Mouse (Mus musculus) CH12.LX (cell line): Measurements from ENCODE around the gene Txnrd1. TPM values are rescaled to one million over a fixed set of nuclear protein-coding genes. Genes with fewer than 3 reads are reported as not detected.

Experiments
- DNase-seq: peaks from one replicate; pipeline ENCODE4 v3.0.0-alpha.2; 2013; ENCODE audit errors: extremely low read depth
- H3K27ac ChIP-seq: 2 replicates; pipeline ENCODE4 v1.5.1; 2012; ENCODE audit warnings: low read depth, mild to moderate bottlenecking, control low read depth, moderate library complexity; ENCODE audit not compliant: insufficient read depth
- H3K27me3 ChIP-seq: replicated peaks from 2 replicates; pipeline ENCODE3; 2012; ENCODE audit warnings: inconsistent platforms
- H3K36me3 ChIP-seq, 2 experiments: replicated peaks in 1 of 2; 2 replicates each; pipeline versions ENCODE3 to v1.6.1; 2012; ENCODE audit warnings: inconsistent platforms in 1 of 2, low read length in 1 of 2, mild to moderate bottlenecking in 1 of 2, mixed read lengths in 1 of 2, moderate library complexity in 1 of 2; ENCODE audit not compliant: control insufficient read depth in 1 of 2, insufficient read depth in 1 of 2
- H3K4me1 ChIP-seq, 2 experiments: 2 replicates each; pipeline ENCODE4 v1.6.1; 2012; ENCODE audit warnings: inconsistent platforms in 1 of 2, moderate library complexity in 1 of 2; ENCODE audit not compliant: insufficient read depth in 2 of 2, control insufficient read depth in 1 of 2
- H3K4me2 ChIP-seq: 2 replicates; pipeline ENCODE4 v1.6.1; 2012; ENCODE audit warnings: low read depth, mild to moderate bottlenecking, control low read depth; ENCODE audit not compliant: poor library complexity, insufficient read depth, severe bottlenecking
- H3K4me3 ChIP-seq, 3 experiments: fragments of 150-350 bp in 1 of 3; sonication (generic) in 1 of 3; replicated peaks in 1 of 3; 2 replicates each; pipeline versions ENCODE3 to v1.5.1; 2011 to 2012; ENCODE audit warnings: low read depth in 2 of 3, low read length in 2 of 3, mild to moderate bottlenecking in 2 of 3, moderate library complexity in 2 of 3, control low read depth in 1 of 3, improper control_type of control experiment in 1 of 3, inconsistent platforms in 1 of 3, mixed read lengths in 1 of 3; ENCODE audit not compliant: poor library complexity in 1 of 3
- H3K79me2 ChIP-seq: replicated peaks from 2 replicates; pipeline ENCODE4 v1.6.1; 2012; ENCODE audit warnings: mild to moderate bottlenecking, moderate library complexity; ENCODE audit not compliant: control insufficient read depth, poor library complexity, insufficient read depth, severe bottlenecking; ENCODE audit errors: extremely low read depth
- H3K9ac ChIP-seq: 2 replicates; pipeline ENCODE4 v1.6.1; 2012; ENCODE audit warnings: low read depth, mild to moderate bottlenecking, control low read depth, moderate library complexity; ENCODE audit not compliant: insufficient read depth
- H3K9me3 ChIP-seq: replicated peaks from 2 replicates; pipeline ENCODE3; 2012; ENCODE audit warnings: low read length, inconsistent platforms, mixed read lengths
- BHLHE40 ChIP-seq: IDR thresholded peaks from 2 replicates; pipeline ENCODE4 v1.6.1; 2011; ENCODE audit warnings: mild to moderate bottlenecking, low read depth, low read length, improper control_type of control experiment
- CTCF ChIP-seq, 2 experiments: IDR thresholded peaks in 1 of 2; conservative IDR thresholded peaks in 1 of 2; 2 replicates each; pipeline ENCODE4 v1.5.1; 2011 to 2012; ENCODE audit warnings: low read depth in 2 of 2, low read length in 2 of 2, improper control_type of control experiment in 1 of 2, inconsistent platforms in 1 of 2, mild to moderate bottlenecking in 1 of 2, moderate library complexity in 1 of 2
- EP300 ChIP-seq: IDR thresholded peaks from 2 replicates; pipeline ENCODE4 v1.6.1; 2011; ENCODE audit warnings: low read length, improper control_type of control experiment
- ETS1 ChIP-seq: conservative IDR thresholded peaks from 2 replicates; pipeline ENCODE4 v1.6.1; 2012; ENCODE audit warnings: low read depth, mild to moderate bottlenecking, inconsistent platforms, low read length, improper control_type of control experiment, moderate library complexity
- HCFC1 ChIP-seq: IDR thresholded peaks from 2 replicates; pipeline ENCODE4 v1.6.1; 2012; ENCODE audit warnings: low read depth, mild to moderate bottlenecking, inconsistent platforms, low read length, improper control_type of control experiment
- IRF4 ChIP-seq: IDR thresholded peaks from 2 replicates; pipeline ENCODE4 v1.6.1; 2014; ENCODE audit warnings: low read depth, mild to moderate bottlenecking, inconsistent platforms, low read length, improper control_type of control experiment
- MAX ChIP-seq: IDR thresholded peaks from 2 replicates; pipeline ENCODE4 v1.6.1; 2011; ENCODE audit warnings: low read length, improper control_type of control experiment
- NELFE ChIP-seq: IDR thresholded peaks from 2 replicates; pipeline ENCODE4 v1.6.1; 2011; ENCODE audit warnings: low read depth, low read length, improper control_type of control experiment
- RAD21 ChIP-seq: IDR thresholded peaks from 2 replicates; pipeline ENCODE4 v1.6.1; 2011; ENCODE audit warnings: low read depth, mild to moderate bottlenecking, low read length, improper control_type of control experiment, moderate library complexity
- RCOR1 ChIP-seq: conservative IDR thresholded peaks from 2 replicates; pipeline ENCODE4 v1.6.1; 2012; ENCODE audit warnings: low read depth, mild to moderate bottlenecking, inconsistent platforms, low read length, improper control_type of control experiment
- SIN3A ChIP-seq: IDR thresholded peaks from 2 replicates; pipeline ENCODE4 v1.6.1; 2012; ENCODE audit warnings: low read length, improper control_type of control experiment, inconsistent platforms
- TCF12 ChIP-seq: IDR thresholded peaks from 2 replicates; pipeline ENCODE4 v1.6.1; 2014; ENCODE audit warnings: low read depth, mild to moderate bottlenecking, inconsistent platforms, low read length, improper control_type of control experiment
- ZC3H11A ChIP-seq: IDR thresholded peaks from 2 replicates; pipeline ENCODE4 v1.6.1; 2012; ENCODE audit warnings: low read depth, mild to moderate bottlenecking, inconsistent platforms, low read length, improper control_type of control experiment
- ZKSCAN1 ChIP-seq: IDR thresholded peaks from 2 replicates; pipeline ENCODE4 v1.6.1; 2012; ENCODE audit warnings: low read depth, inconsistent platforms, low read length, improper control_type of control experiment, borderline replicate concordance
- ZMIZ1 ChIP-seq: IDR thresholded peaks from 2 replicates; pipeline ENCODE4 v1.6.1; 2012; ENCODE audit warnings: low read depth, mild to moderate bottlenecking, inconsistent platforms, low read length, improper control_type of control experiment
- ZNF384 ChIP-seq: IDR thresholded peaks from 2 replicates; pipeline ENCODE4 v1.6.1; 2012; ENCODE audit warnings: low read depth, low read length, improper control_type of control experiment, inconsistent platforms
- dilution Hi-C: fragments of 300-500 bp; cut with MboI; formaldehyde crosslinking; loops from 2 replicates; pipeline ENCODE4 v1.14.3; 2020; ENCODE audit warnings: low sequenced_read_pairs; ENCODE audit not compliant: extremely low pct_unique_long_range_greater_than_20kb, extremely low pct_ligation_motif_present
- in situ Hi-C: fragments of 300-500 bp; cut with MboI; formaldehyde crosslinking; loops from 3 replicates; pipeline ENCODE4 v1.14.3; 2019; ENCODE audit warnings: low sequenced_read_pairs, low pct_ligation_motif_present, low pct_unique_long_range_greater_than_20kb, mixed read lengths
- polyA plus RNA-seq: library from polyadenylated mRNA; unstranded; fragments of >175 nt; gene quantifications from 2 replicates; pipeline ENCODE4 v1.2.1, GENCODE M21; 2012; ENCODE audit warnings: low read depth; ENCODE audit not compliant: insufficient read length
- total RNA-seq, 2 experiments: library from RNA; depleted of rRNA; stranded (reverse); fragments of 300-350 nt in 1 of 2; fragments of >200 nt in 1 of 2; gene quantifications; 2 replicates each; pipeline ENCODE4 v1.2.3; 2012 to 2014

Txnrd1 gene
- total and polyA plus RNA-seq, 3 experiments: 92.1 to 254 (median 133) TPM

GRCm38 (mm10) chr10:82805111-82805510 is 28.6 kb upstream of the Txnrd1 start:
- Histone ChIP-seq H3K4me3 (no peak overlapping the region), H3K79me2 (no peaks in the 10 kb centered on the region), H3K27ac (no peak overlapping the region), H3K36me3 (no peaks in the 10 kb centered on the region), H3K4me2 (no peak overlapping the region), H3K9me3 (peaks cover 15% of the 10 kb centered on the region), H3K9ac (no peak overlapping the region), H3K4me1 (peaks cover 17 to 23% of the 10 kb centered on the region in 2 experiments), H3K27me3 (no peaks in the 10 kb centered on the region)
- dilution Hi-C loops: no loop called here
- TF ChIP-seq TCF12: no peak
- in situ Hi-C loops: loop anchor here (5.0 kb wide), 1 partner anchor 62 kb away; the partner anchor contains the start of gene Eid3
- DNase-seq: no peak

GRCm38 (mm10) chr10:82806414-82806813 is 27.3 kb upstream of the Txnrd1 start:
- no peak for DNase-seq
- no peak overlapping the region for H3K4me2 ChIP-seq
- no peaks in the 10 kb centered on the region for H3K27me3 ChIP-seq
- dilution Hi-C loops: no loop called here
- no peaks in the 10 kb centered on the region for H3K79me2 ChIP-seq
- in situ Hi-C loops: loop anchor here (5.0 kb wide), 1 partner anchor 61 kb away; the partner anchor contains the start of gene Eid3
- TF ChIP-seq RAD21: no peak
- TF ChIP-seq ZKSCAN1: no peak
- TF ChIP-seq ETS1: no peak
- no peak for TF ChIP-seq NELFE
- TF ChIP-seq CTCF (conservative IDR thresholded peaks at IDR 0.05 in 1 of 2, IDR thresholded peaks at IDR 0.05 in 1 of 2; ENCODE audit: low read depth in 2 of 2, low read length in 2 of 2): no peak
- peaks cover 17 to 23% of the 10 kb centered on the region in 2 experiments for H3K4me1 ChIP-seq
- H3K36me3 ChIP-seq: no peaks in the 10 kb centered on the region
- H3K9ac ChIP-seq: no peak overlapping the region
- no peak overlapping the region for H3K27ac ChIP-seq
- peaks cover 15% of the 10 kb centered on the region for H3K9me3 ChIP-seq
- H3K4me3 ChIP-seq: no peak overlapping the region

GRCm38 (mm10) chr10:82807238-82807637 is 26.5 kb upstream of the Txnrd1 start:
- DNase-seq: no peak
- Histone ChIP-seq H3K9ac (no peak overlapping the region), H3K4me3 (no peak overlapping the region), H3K36me3 (no peaks in the 10 kb centered on the region), H3K27me3 (no peaks in the 10 kb centered on the region), H3K9me3 (peaks cover 12% of the 10 kb centered on the region), H3K4me1 (peaks cover 17 to 23% of the 10 kb centered on the region in 2 experiments), H3K27ac (no peak overlapping the region), H3K4me2 (no peak overlapping the region), H3K79me2 (no peaks in the 10 kb centered on the region)
- in situ Hi-C loops: loop anchor here (5.0 kb wide), 1 partner anchor 60 kb away; the partner anchor contains the start of gene Eid3
- dilution Hi-C loops: no loop called here
- no peak for TF ChIP-seq RCOR1
- TF ChIP-seq HCFC1: no peak
- TF ChIP-seq ZNF384: no peak
- no peak for TF ChIP-seq ZMIZ1
- no peak for TF ChIP-seq NELFE
- TF ChIP-seq IRF4: no peak
- no peak for TF ChIP-seq MAX
- TF ChIP-seq EP300: no peak
- TF ChIP-seq ZC3H11A: no peak
- TF ChIP-seq BHLHE40: no peak
- TF ChIP-seq SIN3A: no peak
